Mouse (Mus musculus) megakaryocyte, embryonic 14.5 days (primary cell): ENCODE results near the gene Fez2. TPM values are rescaled to one million over a fixed set of nuclear protein-coding genes. Genes with fewer than 3 reads are reported as not detected.

Experiments used
- H3K27me3 ChIP-seq: replicated peaks from 2 replicates; pipeline ENCODE3; 2012; ENCODE audit warnings: inconsistent platforms
- H3K36me3 ChIP-seq: replicated peaks from 2 replicates; pipeline ENCODE3; 2012; ENCODE audit warnings: low read length, inconsistent platforms, mixed read lengths
- H3K4me1 ChIP-seq: 2 replicates; pipeline ENCODE4 v1.6.1; 2012; ENCODE audit warnings: inconsistent platforms
- H3K4me3 ChIP-seq: replicated peaks from 2 replicates; pipeline ENCODE3; 2012; ENCODE audit warnings: moderate library complexity, mild to moderate bottlenecking, inconsistent platforms
- H3K9me3 ChIP-seq: 2 replicates; pipeline ENCODE4 v1.6.1; 2012; ENCODE audit warnings: inconsistent platforms
- FLI1 ChIP-seq: IDR thresholded peaks from 2 replicates; pipeline ENCODE4 v1.6.1; 2012; ENCODE audit warnings: low read length, inconsistent platforms, mixed read lengths
- GATA1 ChIP-seq: IDR thresholded peaks from 3 replicates; pipeline ENCODE4 v1.6.1; 2012; ENCODE audit warnings: mixed read lengths, low read length, inconsistent platforms, borderline replicate concordance
- polyA plus RNA-seq: library from polyadenylated mRNA; stranded (reverse); fragments of >175 nt; gene quantifications from 2 replicates; pipeline ENCODE4 v1.2.3, GENCODE M21; 2012; ENCODE audit warnings: low replicate concordance; ENCODE audit not compliant: insufficient read depth

Fez2 gene
- polyA plus RNA-seq, 1 experiment: 9.9 TPM

- no peaks in the 10 kb centered on the region for H3K9me3 ChIP-seq
- H3K4me3 ChIP-seq: no peak overlapping the region
- H3K4me1 ChIP-seq: peaks cover 42% of the 10 kb centered on the region
- TF ChIP-seq FLI1 (no peak), GATA1 (no peak)
- peaks cover 51% of the 10 kb centered on the region for H3K36me3 ChIP-seq
- no peaks in the 10 kb centered on the region for H3K27me3 ChIP-seq
Observed at GRCm38 (mm10) chr17:78355611-78356010, 62.3 kb downstream of the Fez2 start.

- Histone ChIP-seq H3K9me3 (no peaks in the 10 kb centered on the region), H3K4me1 (peaks cover 36% of the 10 kb centered on the region), H3K4me3 (no peak overlapping the region), H3K36me3 (peaks cover 54% of the 10 kb centered on the region), H3K27me3 (no peaks in the 10 kb centered on the region)
- TF ChIP-seq GATA1 (no peak), FLI1 (no peak)
Observed at GRCm38 (mm10) chr17:78354871-78355270, 63.1 kb downstream of the Fez2 start.

- no peak for TF ChIP-seq FLI1
- no peak for TF ChIP-seq GATA1
- H3K36me3 ChIP-seq: peaks cover 56% of the 10 kb centered on the region
Observed at GRCm38 (mm10) chr17:78354411-78354810, 63.5 kb downstream of the Fez2 start.

GRCm38 (mm10) chr17:78352500-78352855 is 65.5 kb downstream of the Fez2 start:
- H3K36me3 ChIP-seq: peaks cover 67% of the 10 kb centered on the region
- no peaks in the 10 kb centered on the region for H3K9me3 ChIP-seq
- H3K4me1 ChIP-seq: peaks cover 29% of the 10 kb centered on the region
- no peaks in the 10 kb centered on the region for H3K27me3 ChIP-seq
- TF ChIP-seq GATA1 (no peak), FLI1 (no peak)
- no peak overlapping the region for H3K4me3 ChIP-seq

More at GRCm38 (mm10) chr17:78354411-78354810, 63.5 kb downstream of the Fez2 start:
- H3K4me3 ChIP-seq: no peak overlapping the region
- no peaks in the 10 kb centered on the region for H3K27me3 ChIP-seq
- no peaks in the 10 kb centered on the region for H3K9me3 ChIP-seq
- H3K4me1 ChIP-seq: peaks cover 33% of the 10 kb centered on the region

- H3K36me3 ChIP-seq: peaks cover 71% of the 10 kb centered on the region
Observed at GRCm38 (mm10) chr17:78351676-78352499, 66.1 kb downstream of the Fez2 start.

GRCm38 (mm10) chr17:78347111-78347801 is 70.7 kb downstream of the Fez2 start:
- TF ChIP-seq FLI1: no peak
- no peak for TF ChIP-seq GATA1
- peaks cover 55% of the 10 kb centered on the region for H3K36me3 ChIP-seq

More at GRCm38 (mm10) chr17:78351676-78352499, 66.1 kb downstream of the Fez2 start:
- H3K27me3 ChIP-seq: no peaks in the 10 kb centered on the region
- H3K4me1 ChIP-seq: peaks cover 32% of the 10 kb centered on the region
- no peak for TF ChIP-seq FLI1
- no peak for TF ChIP-seq GATA1
- no peaks in the 10 kb centered on the region for H3K9me3 ChIP-seq
- no peak overlapping the region for H3K4me3 ChIP-seq

GRCm38 (mm10) chr17:78343688-78344087 is 74.3 kb downstream of the Fez2 start:
- H3K9me3 ChIP-seq: no peaks in the 10 kb centered on the region
- peaks cover 35% of the 10 kb centered on the region for H3K36me3 ChIP-seq
- peaks cover 10% of the 10 kb centered on the region; the same call in 1 of the 2 replicates for H3K4me1 ChIP-seq
- H3K27me3 ChIP-seq: no peaks in the 10 kb centered on the region
- no peak for TF ChIP-seq GATA1
- TF ChIP-seq FLI1: no peak
- no peak overlapping the region for H3K4me3 ChIP-seq

More at GRCm38 (mm10) chr17:78347111-78347801, 70.7 kb downstream of the Fez2 start:
- Histone ChIP-seq H3K4me3 (no peak overlapping the region), H3K27me3 (no peaks in the 10 kb centered on the region), H3K9me3 (no peaks in the 10 kb centered on the region), H3K4me1 (peaks cover 16% of the 10 kb centered on the region)

GRCm38 (mm10) chr17:78335250-78335649 is 82.7 kb downstream of the Fez2 start:
- no peaks in the 10 kb centered on the region for H3K9me3 ChIP-seq
- H3K4me3 ChIP-seq: no peak overlapping the region
- 0 out of 2 replicates have a peak, but pooled peaks cover 3% of the 10 kb centered on the region for H3K4me1 ChIP-seq
- H3K27me3 ChIP-seq: no peaks in the 10 kb centered on the region
- peaks cover 36% of the 10 kb centered on the region for H3K36me3 ChIP-seq
- TF ChIP-seq FLI1 (no peak), GATA1 (no peak)

GRCm38 (mm10) chr17:78333275-78333674 is 84.7 kb downstream of the Fez2 start:
- no peaks in the 10 kb centered on the region for H3K9me3 ChIP-seq
- H3K4me1 ChIP-seq: peaks cover 13% of the 10 kb centered on the region
- H3K36me3 ChIP-seq: peaks cover 29% of the 10 kb centered on the region
- no peak overlapping the region for H3K4me3 ChIP-seq
- no peaks in the 10 kb centered on the region for H3K27me3 ChIP-seq
- TF ChIP-seq GATA1 (no peak), FLI1 (no peak)

GRCm38 (mm10) chr17:78331438-78331837 is 86.5 kb downstream of the Fez2 start:
- Histone ChIP-seq H3K36me3 (peaks cover 20% of the 10 kb centered on the region), H3K27me3 (no peaks in the 10 kb centered on the region), H3K4me1 (peaks cover 30% of the 10 kb centered on the region), H3K4me3 (no peak overlapping the region), H3K9me3 (no peaks in the 10 kb centered on the region)
- TF ChIP-seq GATA1: no peak
- TF ChIP-seq FLI1: no peak
